In the genomic region with DNA sequence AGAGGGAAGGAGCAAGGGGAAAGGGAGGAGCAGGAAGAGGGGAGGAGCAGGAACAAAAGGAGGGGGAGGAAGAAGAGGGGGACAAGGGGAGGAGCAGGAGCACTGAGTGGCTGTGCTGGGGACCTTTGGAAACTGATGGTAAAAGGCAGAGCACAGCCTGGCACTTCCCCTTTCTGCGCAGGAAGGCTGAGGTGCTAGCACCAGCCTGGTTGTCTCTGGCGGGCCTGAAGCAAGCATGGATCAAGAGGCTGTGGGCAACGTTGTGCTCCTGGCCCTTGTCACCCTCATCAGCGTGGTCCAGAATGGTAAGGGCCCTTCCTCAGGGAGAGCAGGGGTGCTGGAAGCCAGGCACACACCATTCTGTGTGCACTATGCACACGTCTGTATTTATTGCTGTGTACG, we compare ENCODE assay signal across 11 mouse cellular contexts. TPM values are rescaled to one million over a fixed set of nuclear protein-coding genes. Genes with fewer than 3 reads are reported as not detected.
DNase-seq lines count a peak whose midpoint lies in the region; ATAC-seq and TF ChIP-seq lines count a peak whose summit lies in the region.
"Had no signal": no experiment of that assay in that cellular context is flagged by ENCODE, and none has a peak within 500 bp of the region (broad histone marks: within the 10 kb centered on the region; RNA-seq: fewer than 3 reads in every experiment).

No protein-coding gene starts in this region.

- TF ChIP-seq EP300 in CH12.LX (IDR thresholded peaks at IDR 0.05; ENCODE audit: low read length), result no peak

- no peak for TF ChIP-seq POLR2A in CH12.LX (IDR thresholded peaks at IDR 0.05; ENCODE audit: low read depth, low read length)

- in situ Hi-C loops in CH12.LX (cut with MboI; ENCODE audit: low pct_ligation_motif_present, low pct_unique_long_range_greater_than_20kb, low sequenced_read_pairs), result no loop called here

- H3K27ac ChIP-seq in CH12.LX (ENCODE audit: insufficient read depth, low read depth), result no peak overlapping the region
- H3K27ac ChIP-seq in limb, embryonic 10.5 days, result peak overlapping the region; percentile 19; the same call in 1 of the 2 replicates
- H3K27ac ChIP-seq: hindbrain, embryonic 15.5 days had no signal

- dilution Hi-C loops in CH12.LX (cut with MboI; ENCODE audit: extremely low pct_ligation_motif_present, extremely low pct_unique_long_range_greater_than_20kb, low sequenced_read_pairs), result no loop called here

- peak; percentile 11 for DNase-seq in heart, postnatal 25 days (ENCODE audit: low spot score)
- DNase-seq in heart, adult 8-10 months (ENCODE audit: low spot score), result no peak
- peak; percentile 34 for DNase-seq in CH12.LX (ENCODE audit: extremely low read depth)
- DNase-seq in limb, embryonic 10.5 days (ENCODE audit: low spot score), result no peak
- DNase-seq in layer of hippocampus, postnatal 25 days (ENCODE audit: extremely low spot score in 1 of 2, low spot score in 1 of 2), result no peak
- no peak for DNase-seq in adrenal gland, adult 2 months
- no peak for DNase-seq in urinary bladder, postnatal 14 days (ENCODE audit: low spot score)
- DNase-seq: cerebellum, adult 11 months; gastrocnemius, postnatal 10 days had no signal

- peaks cover 7 to 27% of the 10 kb centered on the region in 2 experiments for H3K4me1 ChIP-seq in CH12.LX (ENCODE audit: control insufficient read depth in 1 of 2, insufficient read depth in 2 of 2)
- H3K4me1 ChIP-seq in limb, embryonic 10.5 days, result peaks cover 10% of the 10 kb centered on the region
- H3K4me1 ChIP-seq: hindbrain, embryonic 15.5 days had no signal

- no peak overlapping the region for H3K9ac ChIP-seq in CH12.LX (ENCODE audit: insufficient read depth, low read depth)
- H3K9ac ChIP-seq: hindbrain, embryonic 15.5 days had no signal

- no peaks in the 10 kb centered on the region for H3K79me2 ChIP-seq in CH12.LX (replicated peaks; ENCODE audit: control insufficient read depth, extremely low read depth, insufficient read depth, poor library complexity, severe bottlenecking)

- no peak for TF ChIP-seq RAD21 in CH12.LX (IDR thresholded peaks at IDR 0.05; ENCODE audit: low read depth, low read length)

- no peaks in the 10 kb centered on the region for H3K36me3 ChIP-seq in CH12.LX (replicated peaks in 1 of 2; ENCODE audit: control insufficient read depth in 1 of 2, insufficient read depth in 1 of 2, low read length in 1 of 2)
- no peaks in the 10 kb centered on the region for H3K36me3 ChIP-seq in limb, embryonic 10.5 days
- H3K36me3 ChIP-seq: hindbrain, embryonic 15.5 days had no signal

- H3K9me3 ChIP-seq in CH12.LX (replicated peaks; ENCODE audit: low read length), result no peaks in the 10 kb centered on the region
- H3K9me3 ChIP-seq in limb, embryonic 10.5 days (replicated peaks), result no peaks in the 10 kb centered on the region; the same call in 1 of the 2 replicates
- H3K9me3 ChIP-seq: hindbrain, embryonic 15.5 days had no signal

- H3K27me3 ChIP-seq in CH12.LX (replicated peaks), result no peaks in the 10 kb centered on the region
- no peaks in the 10 kb centered on the region for H3K27me3 ChIP-seq in limb, embryonic 10.5 days (ENCODE audit: low read depth, poor library complexity, severe bottlenecking)
- H3K27me3 ChIP-seq: hindbrain, embryonic 15.5 days had no signal

- TF ChIP-seq CTCF in CH12.LX (conservative IDR thresholded peaks at IDR 0.05 in 1 of 2, IDR thresholded peaks at IDR 0.05 in 1 of 2; ENCODE audit: low read depth in 2 of 2, low read length in 2 of 2), result no peak

- ATAC-seq in megakaryocyte progenitor cell, adult 5-6 weeks (replicated peaks; ENCODE audit: poor library complexity), result peak; percentile 68

- H3K4me3 ChIP-seq in CH12.LX (replicated peaks in 1 of 3; ENCODE audit: low read depth in 2 of 3, low read length in 2 of 3, poor library complexity in 1 of 3), result peak overlapping the region in 1 of 3 experiments; percentile 27
- H3K4me3 ChIP-seq in limb, embryonic 10.5 days, result no peak overlapping the region
- H3K4me3 ChIP-seq: hindbrain, embryonic 15.5 days had no signal

- H3K4me2 ChIP-seq in CH12.LX (ENCODE audit: insufficient read depth, low read depth, poor library complexity, severe bottlenecking), result no peak overlapping the region
- H3K4me2 ChIP-seq: hindbrain, embryonic 15.5 days had no signal

- intact Hi-C loops in heart, postnatal 25 days (cut with DNase I), result no loop called here

- WGBS in limb, embryonic 10.5 days, result 53% methylated on average over 6 of the region's 6 CpGs

TF ChIP-seq in CH12.LX, 34 proteins besides CTCF, POLR2A, EP300 and RAD21:
- TF ChIP-seq TCF12 (IDR thresholded peaks at IDR 0.05; ENCODE audit: low read depth, low read length) (no peak), MYC (IDR thresholded peaks at IDR 0.05; ENCODE audit: low read depth, low read length) (no peak), CHD2 (IDR thresholded peaks at IDR 0.05; ENCODE audit: low read length) (no peak), MEF2A (IDR thresholded peaks at IDR 0.05; ENCODE audit: borderline replicate concordance, low read depth, low read length) (no peak), ZNF384 (IDR thresholded peaks at IDR 0.05; ENCODE audit: low read depth, low read length) (no peak), PAX5 (IDR thresholded peaks at IDR 0.05; ENCODE audit: low read length) (no peak), MXI1 (IDR thresholded peaks at IDR 0.05; ENCODE audit: low read depth, low read length) (no peak), RCOR1 (conservative IDR thresholded peaks at IDR 0.05; ENCODE audit: low read depth, low read length) (no peak), POLR2AphosphoS2 (IDR thresholded peaks at IDR 0.05; ENCODE audit: low read depth, low read length) (no peak), ZC3H11A (IDR thresholded peaks at IDR 0.05; ENCODE audit: low read depth, low read length) (no peak), E2F4 (IDR thresholded peaks at IDR 0.05; ENCODE audit: insufficient replicate concordance, low read depth, low read length) (no peak), NRF1 (IDR thresholded peaks at IDR 0.05; ENCODE audit: low read depth, low read length) (no peak), JUND (conservative IDR thresholded peaks at IDR 0.05; ENCODE audit: low read depth, low read length) (no peak), HCFC1 (IDR thresholded peaks at IDR 0.05; ENCODE audit: low read depth, low read length) (no peak), CHD1 (IDR thresholded peaks at IDR 0.05; ENCODE audit: low read depth, low read length) (no peak), MAX (IDR thresholded peaks at IDR 0.05; ENCODE audit: low read length) (no peak), GABPA (IDR thresholded peaks at IDR 0.05; ENCODE audit: insufficient replicate concordance, low read depth, low read length) (no peak)

RNA-seq across cellular contexts. Expression of a gene that starts 0.3 kb away (rescaled TPM):
- total RNA-seq in heart, postnatal 25 days (2021), result 10 to 100 TPM; 16.5 to 17.0 TPM
- 10 to 100 TPM in 3 of 4 experiments, 1 to 10 TPM in 1; 7.2 to 27.9 (median 12.8) TPM for total RNA-seq in heart, adult 8-10 months (2022)
- 1.6 and 2.0 TPM in 2 replicates for total RNA-seq in CH12.LX (2012; rRNA removed)
- 6.7 and 9.9 TPM in 2 replicates for total RNA-seq in CH12.LX (2014; rRNA removed)
- polyA plus RNA-seq in CH12.LX (2012; ENCODE audit: insufficient read length, low read depth), result 23.0 and 26.4 TPM in 2 replicates
- 6.2 and 8.7 TPM in 2 replicates for polyA plus RNA-seq in limb, embryonic 10.5 days (2016; fragmentation: Nextera tagmentation; extraction: Ambion mirVana)
- total RNA-seq in megakaryocyte progenitor cell, adult 5-6 weeks (2015), result 426 and 442 TPM in 2 replicates
- total RNA-seq in megakaryocyte progenitor cell, adult 5-6 weeks (2017), result 320 and 453 TPM in 2 replicates
- total RNA-seq in layer of hippocampus, postnatal 25 days (2021), result 10 to 100 TPM in 1 of 2 experiments, 1 to 10 TPM in 1; 9.0 to 10.7 TPM
- 10 to 100 TPM; 22.8 to 27.0 TPM for total RNA-seq in adrenal gland, adult 2 months (2021)
- polyA plus RNA-seq in adrenal gland, adult 2 months (2012; rRNA removed), result 9.0 and 9.1 TPM in 2 replicates

Comparison
In these comparisons a context has a peak if more than half of its experiments do, and no peak if none do; other contexts are left out.
1. DNase-seq: peak in heart, postnatal 25 days (single experiment) and CH12.LX (single experiment); none in heart, adult 8-10 months (single experiment), limb, embryonic 10.5 days (single experiment), layer of hippocampus, postnatal 25 days (0 of 2), adrenal gland, adult 2 months (single experiment) and urinary bladder, postnatal 14 days (single experiment).
2. RNA of a gene that starts 0.3 kb away (total RNA-seq): 320 to 453 TPM in megakaryocyte progenitor cell, adult 5-6 weeks; 22.8 to 27.0 TPM in adrenal gland, adult 2 months, 16.5 to 17.0 TPM in heart, postnatal 25 days, 7.2 to 27.9 TPM in heart, adult 8-10 months, 9.0 to 10.7 TPM in layer of hippocampus, postnatal 25 days and 1.6 to 9.9 TPM in CH12.LX; every median in the first group is over 10 times any median in the second.